Mouse (Mus musculus) MEL (cell line): ENCODE data around the gene Best1. TPM values are rescaled to one million over a fixed set of nuclear protein-coding genes. Genes with fewer than 3 reads are reported as not detected.

ENCODE experiments used
- DNase-seq: peaks from one replicate; pipeline ENCODE4 v3.0.0; 2011; ENCODE audit warnings: low read depth, low spot score
- H3K27ac ChIP-seq: 2 replicates; pipeline ENCODE4 v1.5.1; 2012; ENCODE audit warnings: low read depth, mild to moderate bottlenecking, control low read depth, low read length, moderate library complexity; ENCODE audit not compliant: control insufficient read depth
- H3K27me3 ChIP-seq, 2 experiments: fragments of 150-350 bp in 1 of 2; sonication (generic) in 1 of 2; 2 replicates each; pipeline ENCODE4 v1.6.1; 2012; ENCODE audit warnings: low read length in 2 of 2, mild to moderate bottlenecking in 2 of 2, improper control_type of control experiment in 1 of 2, moderate library complexity in 1 of 2; ENCODE audit not compliant: insufficient read depth in 2 of 2, control insufficient read depth in 1 of 2
- H3K36me3 ChIP-seq, 2 experiments: 2 replicates each; pipeline ENCODE4 v1.6.1; 2012 to 2014; ENCODE audit warnings: low read length in 2 of 2, improper control_type of control experiment in 1 of 2, inconsistent platforms in 1 of 2, mild to moderate bottlenecking in 1 of 2; ENCODE audit not compliant: insufficient read depth in 2 of 2, control insufficient read depth in 1 of 2
- H3K4me1 ChIP-seq, 2 experiments: fragments of 150-350 bp in 1 of 2; sonication (generic) in 1 of 2; 2 replicates each; pipeline ENCODE4 v1.6.1; 2012; ENCODE audit warnings: low read length in 2 of 2, improper control_type of control experiment in 1 of 2, mild to moderate bottlenecking in 1 of 2; ENCODE audit not compliant: insufficient read depth in 2 of 2, control insufficient read depth in 1 of 2
- H3K4me3 ChIP-seq, 2 experiments: fragments of 150-350 bp in 1 of 2; sonication (generic) in 1 of 2; 2 replicates each; pipeline ENCODE4 v1.5.1; 2012; ENCODE audit warnings: low read depth in 2 of 2, low read length in 2 of 2, mild to moderate bottlenecking in 2 of 2, moderate library complexity in 2 of 2, control low read depth in 1 of 2, improper control_type of control experiment in 1 of 2; ENCODE audit not compliant: control insufficient read depth in 1 of 2, insufficient read depth in 1 of 2
- H3K79me2 ChIP-seq: 2 replicates; pipeline ENCODE4 v1.6.1; 2012; ENCODE audit warnings: mild to moderate bottlenecking, low read length, moderate library complexity; ENCODE audit not compliant: control insufficient read depth, poor library complexity, insufficient read depth
- H3K9ac ChIP-seq: 2 replicates; pipeline ENCODE4 v1.6.1; 2012; ENCODE audit warnings: low read depth, mild to moderate bottlenecking, control low read depth, low read length, moderate library complexity; ENCODE audit not compliant: control insufficient read depth, poor library complexity, severe bottlenecking
- H3K9me3 ChIP-seq: fragments of 150-350 bp; sonication (generic); replicated peaks from 2 replicates; pipeline ENCODE4 v1.6.1; 2012; ENCODE audit warnings: mild to moderate bottlenecking, low read length, improper control_type of control experiment, moderate library complexity; ENCODE audit not compliant: insufficient read depth
- BHLHE40 ChIP-seq: IDR thresholded peaks from 2 replicates; pipeline ENCODE4 v1.6.1; 2012; ENCODE audit warnings: low read depth, mild to moderate bottlenecking, inconsistent platforms, low read length, improper control_type of control experiment, borderline replicate concordance
- CHD2 ChIP-seq: IDR thresholded peaks from 2 replicates; pipeline ENCODE4 v1.6.1; 2011; ENCODE audit warnings: low read length, improper control_type of control experiment
- E2F4 ChIP-seq: IDR thresholded peaks from 2 replicates; pipeline ENCODE4 v1.6.1; 2011; ENCODE audit warnings: low read depth, low read length, improper control_type of control experiment, borderline replicate concordance
- ELF1 ChIP-seq: IDR thresholded peaks from 2 replicates; pipeline ENCODE4 v1.6.1; 2014; ENCODE audit warnings: low read depth, mild to moderate bottlenecking, inconsistent platforms, low read length, improper control_type of control experiment, moderate library complexity
- ETS1 ChIP-seq: IDR thresholded peaks from 2 replicates; pipeline ENCODE4 v1.6.1; 2012; ENCODE audit warnings: low read depth, mild to moderate bottlenecking, inconsistent platforms, low read length, improper control_type of control experiment, moderate library complexity
- HCFC1 ChIP-seq: IDR thresholded peaks from 2 replicates; pipeline ENCODE4 v1.6.1; 2012; ENCODE audit warnings: low read depth, mild to moderate bottlenecking, inconsistent platforms, low read length, improper control_type of control experiment, moderate library complexity
- JUND ChIP-seq: IDR thresholded peaks from 2 replicates; pipeline ENCODE4 v1.6.1; 2011; ENCODE audit warnings: low read depth, mild to moderate bottlenecking, improper control_type of control experiment, low read length
- MAZ ChIP-seq: IDR thresholded peaks from 2 replicates; pipeline ENCODE4 v1.6.1; 2012; ENCODE audit warnings: low read depth, mild to moderate bottlenecking, inconsistent platforms, low read length, improper control_type of control experiment
- MEF2A ChIP-seq: IDR thresholded peaks from 2 replicates; pipeline ENCODE4 v1.6.1; 2014; ENCODE audit warnings: low read depth, mild to moderate bottlenecking, inconsistent platforms, low read length, improper control_type of control experiment; ENCODE audit not compliant: poor library complexity, insufficient replicate concordance, severe bottlenecking; ENCODE audit errors: extremely low read depth
- MXI1 ChIP-seq: IDR thresholded peaks from 2 replicates; pipeline ENCODE4 v1.6.1; 2011; ENCODE audit warnings: mild to moderate bottlenecking, low read depth, low read length, improper control_type of control experiment
- MYB ChIP-seq: IDR thresholded peaks from 2 replicates; pipeline ENCODE4 v1.6.1; 2011; ENCODE audit warnings: mild to moderate bottlenecking, low read depth, low read length, improper control_type of control experiment
- MYC ChIP-seq: IDR thresholded peaks from 2 replicates; pipeline ENCODE4 v1.6.1; 2011; ENCODE audit warnings: low read depth, mild to moderate bottlenecking, low read length, improper control_type of control experiment, moderate library complexity
- NELFE ChIP-seq: IDR thresholded peaks from 2 replicates; pipeline ENCODE4 v1.6.1; 2011; ENCODE audit warnings: low read depth, low read length, improper control_type of control experiment
- POLR2AphosphoS2 ChIP-seq: IDR thresholded peaks from 2 replicates; pipeline ENCODE4 v1.6.1; 2011; ENCODE audit warnings: low read length, improper control_type of control experiment
- RCOR1 ChIP-seq: IDR thresholded peaks from 2 replicates; pipeline ENCODE4 v1.6.1; 2012; ENCODE audit warnings: low read depth, mild to moderate bottlenecking, inconsistent platforms, low read length, improper control_type of control experiment
- SMC3 ChIP-seq: IDR thresholded peaks from 2 replicates; pipeline ENCODE4 v1.6.1; 2011; ENCODE audit warnings: low read depth, low read length, improper control_type of control experiment
- TAL1 ChIP-seq: IDR thresholded peaks from 2 replicates; pipeline ENCODE4 v1.6.1; 2012; ENCODE audit warnings: mild to moderate bottlenecking, inconsistent platforms, low read length, moderate library complexity, mixed read lengths
- TBP ChIP-seq: IDR thresholded peaks from 2 replicates; pipeline ENCODE4 v1.8.0; 2011; ENCODE audit warnings: low read depth, low read length, improper control_type of control experiment
- TCF12 ChIP-seq: IDR thresholded peaks from 2 replicates; pipeline ENCODE4 v1.6.1; 2014; ENCODE audit warnings: low read depth, mild to moderate bottlenecking, inconsistent platforms, low read length, improper control_type of control experiment, moderate library complexity
- UBTF ChIP-seq: IDR thresholded peaks from 2 replicates; pipeline ENCODE4 v1.6.1; 2012; ENCODE audit warnings: low read depth, mild to moderate bottlenecking, inconsistent platforms, low read length, improper control_type of control experiment, moderate library complexity, borderline replicate concordance; ENCODE audit not compliant: insufficient read depth
- USF1 ChIP-seq: IDR thresholded peaks from 2 replicates; pipeline ENCODE4 v1.6.1; 2014; ENCODE audit warnings: low read depth, mild to moderate bottlenecking, inconsistent platforms, low read length, improper control_type of control experiment, moderate library complexity
- ZC3H11A ChIP-seq: IDR thresholded peaks from 2 replicates; pipeline ENCODE4 v1.6.1; 2012; ENCODE audit warnings: low read depth, mild to moderate bottlenecking, inconsistent platforms, low read length, improper control_type of control experiment
- ZMIZ1 ChIP-seq: IDR thresholded peaks from 2 replicates; pipeline ENCODE4 v1.6.1; 2012; ENCODE audit warnings: low read depth, mild to moderate bottlenecking, inconsistent platforms, low read length, improper control_type of control experiment, moderate library complexity
- ZNF384 ChIP-seq: IDR thresholded peaks from 2 replicates; pipeline ENCODE4 v1.6.1; 2012; ENCODE audit warnings: low read depth, mild to moderate bottlenecking, inconsistent platforms, low read length, improper control_type of control experiment
- polyA plus RNA-seq, 2 experiments: library from polyadenylated mRNA; stranded (reverse) in 1 of 2; unstranded in 1 of 2; fragments of >175 nt in 1 of 2; fragments of >200 nt in 1 of 2; gene quantifications; 2 replicates each; pipeline versions ENCODE4 v1.2.1 to v1.2.4; 2012; ENCODE audit warnings: low replicate concordance in 2 of 2, low read depth in 1 of 2; ENCODE audit not compliant: insufficient read length in 2 of 2, insufficient read depth in 1 of 2, missing spikeins in 1 of 2
- total RNA-seq: library from RNA; depleted of rRNA; stranded (reverse); fragments of 300-350 nt; gene quantifications from 2 replicates; pipeline ENCODE4 v1.2.3, GENCODE M21; 2012

Gene Best1
- total and polyA plus RNA-seq, 3 experiments: 0.08 TPM; not detected in 2

DNA sequence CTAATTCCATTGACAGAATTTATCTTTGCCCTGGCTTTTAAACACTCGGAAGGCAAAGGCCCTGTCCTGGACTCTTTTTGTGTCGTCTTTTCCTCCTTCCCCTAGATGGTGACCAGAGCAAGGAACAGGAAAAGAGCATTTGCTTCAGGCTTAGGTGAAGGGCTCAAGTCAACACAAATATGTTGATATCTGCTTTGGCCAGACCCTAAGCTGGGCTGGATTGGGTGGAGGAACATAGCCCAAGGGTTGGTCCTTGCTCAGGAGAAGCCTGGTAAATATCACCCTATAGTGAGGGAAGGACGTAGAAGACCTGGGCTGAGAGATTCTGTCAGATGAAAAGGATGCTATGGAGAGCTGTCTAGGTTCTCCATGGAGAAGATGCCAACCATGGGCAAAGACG, 14.7 kb upstream of the Best1 start:
- no peaks in the 10 kb centered on the region for H3K9me3 ChIP-seq
- H3K4me1 ChIP-seq: peaks cover 2 to 34% of the 10 kb centered on the region in 2 experiments; a peak in 3 of 4 replicates
- no peak for TF ChIP-seq ZC3H11A
- no peak for TF ChIP-seq MYC
- no peak for TF ChIP-seq MEF2A
- no peak for TF ChIP-seq NELFE
- no peak for TF ChIP-seq HCFC1
- TF ChIP-seq MAZ: no peak
- TF ChIP-seq SMC3: no peak
- TF ChIP-seq BHLHE40: no peak
- TF ChIP-seq TCF12: no peak
- no peak for TF ChIP-seq TAL1
- TF ChIP-seq MYB: no peak
- TF ChIP-seq POLR2AphosphoS2: no peak
- TF ChIP-seq ELF1: no peak
- TF ChIP-seq, all 39 proteins: peak for 0
- Histone ChIP-seq H3K4me3 (no peak overlapping the region), H3K27me3 (no peaks in the 10 kb centered on the region; a peak in 1 of 4 replicates), H3K27ac (no peak overlapping the region), H3K79me2 (no peaks in the 10 kb centered on the region), H3K9ac (no peak overlapping the region), H3K36me3 (peaks cover 0 to 18% of the 10 kb centered on the region in 2 experiments; a peak in 2 of 4 replicates)
- no peak for DNase-seq

DNA sequence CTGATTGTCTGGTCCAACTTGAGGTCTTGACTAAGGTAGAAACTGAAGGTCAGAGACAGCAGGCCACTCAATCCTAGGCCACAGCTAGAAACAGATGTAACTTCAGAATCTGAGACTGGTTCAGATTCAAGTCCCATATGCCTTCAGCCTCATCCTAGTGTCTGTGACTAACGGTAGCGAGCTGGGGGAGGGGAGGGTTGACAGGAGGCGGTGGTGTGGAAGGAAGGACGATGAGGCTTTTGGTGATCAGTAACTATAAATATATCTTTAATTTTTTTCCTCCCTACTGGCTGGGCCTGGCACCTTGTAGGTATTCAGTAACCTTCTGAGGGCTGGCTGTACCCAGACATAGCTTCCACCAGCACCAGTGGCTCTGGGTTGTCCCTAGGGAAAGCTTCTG, 14.0 kb upstream of the Best1 start:
- H3K4me1 ChIP-seq: peaks cover 2 to 34% of the 10 kb centered on the region in 2 experiments; a peak in 3 of 4 replicates
- no peak for TF ChIP-seq ZMIZ1
- no peak for TF ChIP-seq ETS1
- no peak for TF ChIP-seq BHLHE40
- no peak for TF ChIP-seq RCOR1
- TF ChIP-seq ZNF384: no peak
- TF ChIP-seq JUND: no peak
- TF ChIP-seq E2F4: no peak
- no peak for TF ChIP-seq CHD2
- no peak for TF ChIP-seq UBTF
- no peak for TF ChIP-seq USF1
- TF ChIP-seq MAZ: no peak
- no peak for TF ChIP-seq ELF1
- no peak for TF ChIP-seq MXI1
- TF ChIP-seq TBP: no peak
- no peak overlapping the region for H3K27ac ChIP-seq

More for the DNA sequence above, 14.0 kb upstream of the Best1 start:
- Histone ChIP-seq H3K79me2 (no peaks in the 10 kb centered on the region), H3K4me3 (no peak overlapping the region), H3K36me3 (peaks cover 0 to 18% of the 10 kb centered on the region in 2 experiments; a peak in 2 of 4 replicates), H3K9me3 (no peaks in the 10 kb centered on the region), H3K27me3 (no peaks in the 10 kb centered on the region; a peak in 1 of 4 replicates), H3K9ac (no peak overlapping the region)
- no peak for DNase-seq
